Mouse (Mus musculus) heart, embryonic 13.5 days (tissue): ENCODE results near the gene Olfr801. TPM values are rescaled to one million over a fixed set of nuclear protein-coding genes. Genes with fewer than 3 reads are reported as not detected.

Experiments used
- polyA plus RNA-seq: library from polyadenylated mRNA; unstranded; fragments of >200 nt; fragmentation: Nextera tagmentation; extraction: Ambion mirVana; gene quantifications from 2 replicates; pipeline ENCODE4 v1.2.1, GENCODE M21; 2015

Olfr801 gene
- polyA plus RNA-seq, 1 experiment from 2014 or later: not detected

Other genes with a start within 250 kb of the Olfr801 start
- not detected in 2 replicates for gene Olfr786, start 246.6 kb downstream of the Olfr801 start, polyA plus RNA-seq
- gene Olfr787, start 212.0 kb downstream of the Olfr801 start, polyA plus RNA-seq: not detected in 2 replicates
- not detected in 2 replicates for gene Olfr788, start 202.9 kb downstream of the Olfr801 start, polyA plus RNA-seq
- not detected in 2 replicates for gene Olfr789, start 189.1 kb downstream of the Olfr801 start, polyA plus RNA-seq
- gene Olfr790, start 175.4 kb downstream of the Olfr801 start, polyA plus RNA-seq: not detected in 2 replicates
- gene Olfr791, start 152.1 kb downstream of the Olfr801 start, polyA plus RNA-seq: not detected in 2 replicates
- not detected in 2 replicates for gene Olfr792, start 134.7 kb downstream of the Olfr801 start, polyA plus RNA-seq
- not detected in 2 replicates for gene Olfr794, start 106.2 kb downstream of the Olfr801 start, polyA plus RNA-seq
- not detected in 2 replicates for gene Olfr796, start 61.3 kb downstream of the Olfr801 start, polyA plus RNA-seq
- not detected in 2 replicates for gene Olfr798, start 45.9 kb downstream of the Olfr801 start, polyA plus RNA-seq
- gene Olfr799, start 36.4 kb downstream of the Olfr801 start, polyA plus RNA-seq: not detected in 2 replicates
- gene Olfr800, start 16.2 kb downstream of the Olfr801 start, polyA plus RNA-seq: not detected in 2 replicates
- gene Olfr802, start 14.3 kb upstream of the Olfr801 start, polyA plus RNA-seq: not detected in 2 replicates
- gene Olfr803, start 20.4 kb upstream of the Olfr801 start, polyA plus RNA-seq: not detected in 2 replicates
- not detected in 2 replicates for gene Olfr804, start 29.3 kb upstream of the Olfr801 start, polyA plus RNA-seq
- gene Olfr805, start 55.5 kb upstream of the Olfr801 start, polyA plus RNA-seq: not detected in 2 replicates
- gene Olfr806, start 68.1 kb upstream of the Olfr801 start, polyA plus RNA-seq: not detected in 2 replicates
- not detected in 2 replicates for gene Olfr807, start 83.9 kb upstream of the Olfr801 start, polyA plus RNA-seq
- gene Olfr808, start 91.6 kb upstream of the Olfr801 start, polyA plus RNA-seq: not detected in 2 replicates
- gene Olfr809, start 100.8 kb upstream of the Olfr801 start, polyA plus RNA-seq: not detected in 2 replicates
- gene Olfr810, start 121.1 kb upstream of the Olfr801 start, polyA plus RNA-seq: not detected in 2 replicates
- not detected in 2 replicates for gene Olfr811, start 130.5 kb upstream of the Olfr801 start, polyA plus RNA-seq
- not detected in 2 replicates for gene Olfr812, start 172.2 kb upstream of the Olfr801 start, polyA plus RNA-seq
- not detected in 2 replicates for gene Olfr813, start 181.5 kb upstream of the Olfr801 start, polyA plus RNA-seq
- not detected in 2 replicates for gene Olfr814, start 206.0 kb upstream of the Olfr801 start, polyA plus RNA-seq
- gene Olfr815, start 232.0 kb upstream of the Olfr801 start, polyA plus RNA-seq: not detected in 2 replicates
- not detected in 2 replicates for gene Olfr816, start 241.7 kb upstream of the Olfr801 start, polyA plus RNA-seq